Mouse (Mus musculus) cortical plate, adult 2 months (tissue): ENCODE results near the gene Appl2.

Experiments
- CTCF ChIP-seq: fragments of 200-500 bp; IDR thresholded peaks from 2 replicates; pipeline ENCODE4 v1.5.1; 2011; ENCODE audit warnings: mild to moderate bottlenecking, control low read depth, low read length; ENCODE audit not compliant: insufficient read depth; ENCODE audit errors: extremely low read depth
- POLR2A ChIP-seq: fragments of 200-500 bp; IDR thresholded peaks from 2 replicates; pipeline ENCODE4 v1.6.1; 2011; ENCODE audit warnings: mild to moderate bottlenecking, low read length, control low read depth; ENCODE audit not compliant: insufficient read depth; ENCODE audit errors: extremely low read depth

- TF ChIP-seq POLR2A (no peak), CTCF (no peak)
Measured at GRCm38 (mm10) chr10:83666556-83666955, 18.0 kb upstream of the Appl2 start.
